Mouse (Mus musculus) lung, postnatal 0 days (tissue): ENCODE data around the gene Draxin. TPM values are rescaled to one million over a fixed set of nuclear protein-coding genes. Genes with fewer than 3 reads are reported as not detected.
"Not testable (repeated sequence)": the region's sequence is repeated elsewhere in the genome, so short reads cannot be mapped to it uniquely, and the experiment has no call there.

Experiments used
- ATAC-seq: fragments of 200-750 bp; cut with Nextera tagmentation; 2 replicates; pipeline ENCODE4 v1.8.0; 2017; ENCODE audit warnings: moderate library complexity
- DNase-seq: peaks from one replicate; pipeline ENCODE4 v3.0.0-alpha.2; 2016; ENCODE audit warnings: low spot score
- H3K27ac ChIP-seq: fragments of 300-500 bp; sonication (generic); 2 replicates; pipeline ENCODE4 v1.5.1; 2014; ENCODE audit warnings: antibody characterized with exemption, mild to moderate bottlenecking, low read length, mixed read lengths
- H3K27me3 ChIP-seq: fragments of 300-500 bp; sonication (generic); replicated peaks from 2 replicates; pipeline ENCODE4 v1.6.1; 2014; ENCODE audit warnings: low read length, mixed read lengths; ENCODE audit not compliant: insufficient read depth
- H3K36me3 ChIP-seq: fragments of 300-500 bp; sonication (generic); 2 replicates; pipeline ENCODE4 v1.6.1; 2014; ENCODE audit warnings: low read length, mixed read lengths; ENCODE audit not compliant: insufficient read depth
- H3K4me1 ChIP-seq: fragments of 300-500 bp; sonication (generic); 2 replicates; pipeline ENCODE4 v1.6.1; 2014; ENCODE audit warnings: antibody characterized with exemption, low read depth, low read length, mixed read lengths; ENCODE audit not compliant: insufficient read depth
- H3K4me2 ChIP-seq: fragments of 300-500 bp; sonication (generic); replicated peaks from 2 replicates; pipeline ENCODE4 v1.6.1; 2014; ENCODE audit warnings: low read depth, mild to moderate bottlenecking, low read length, moderate library complexity, mixed read lengths
- H3K4me3 ChIP-seq: fragments of 300-500 bp; sonication (generic); 2 replicates; pipeline ENCODE4 v1.5.1; 2014; ENCODE audit warnings: low read depth, low read length
- H3K9ac ChIP-seq: fragments of 300-500 bp; sonication (generic); replicated peaks from 2 replicates; pipeline ENCODE4 v1.6.1; 2014; ENCODE audit warnings: low read depth, mild to moderate bottlenecking
- H3K9me3 ChIP-seq: fragments of 300-500 bp; sonication (generic); 2 replicates; pipeline ENCODE4 v1.6.1; 2016; ENCODE audit warnings: low read length, mixed read lengths
- CTCF ChIP-seq: IDR thresholded peaks from 2 replicates; pipeline ENCODE4 v1.5.1; 2016; ENCODE audit warnings: antibody characterized with exemption, mild to moderate bottlenecking
- EP300 ChIP-seq: IDR thresholded peaks from 2 replicates; pipeline ENCODE4 v1.6.1; 2016; ENCODE audit warnings: antibody characterized with exemption, mild to moderate bottlenecking, control low read depth
- WGBS: fragments of 180-500 bp; shearing (Covaris S2); extraction: QIAGEN DNeasy Blood & Tissue Kit; methylation state at CpG from one replicate; pipeline ENCODE4 v1.1.7; 2014; 5-methylcytosine and 5-hydroxymethylcytosine counted together
- microRNA-seq: library from miRNA; unstranded; fragments of <30 nt; microRNA quantifications from one replicate; pipeline ENCODE4, GENCODE M21; 2016
- polyA plus RNA-seq: library from polyadenylated mRNA; unstranded; fragments of >200 nt; fragmentation: Nextera tagmentation; extraction: Ambion mirVana; gene quantifications from 2 replicates; pipeline ENCODE4 v1.2.1, GENCODE M21; 2015

Gene Draxin
- polyA plus RNA-seq, 1 experiment from 2014 or later = 0.06 TPM

DNA sequence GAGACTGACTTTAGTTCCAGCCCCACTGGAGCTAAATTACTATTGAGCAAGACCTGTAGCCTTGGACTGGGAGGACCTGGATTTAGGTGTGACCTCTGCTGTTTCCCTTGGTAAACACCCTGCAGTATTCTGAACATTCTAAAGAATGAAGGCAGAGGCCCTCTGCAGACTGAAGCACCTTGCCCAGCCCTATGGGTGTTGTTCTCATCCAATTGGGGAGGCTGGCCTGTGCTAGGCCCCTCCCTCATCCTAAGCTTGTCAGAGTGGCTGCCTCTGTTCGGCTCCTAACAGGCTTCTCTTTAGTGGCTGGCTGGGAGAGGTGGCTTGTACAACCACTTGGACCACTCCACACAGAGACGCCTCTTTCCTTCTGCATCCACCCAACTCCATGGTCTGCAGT is 77.5 kb downstream of the Draxin start:
- no peaks in the 10 kb centered on the region for H3K9me3 ChIP-seq
- ATAC-seq (peak; percentile 93), DNase-seq (peak; percentile 50)
- no peak overlapping the region for H3K4me3 ChIP-seq
- H3K27ac ChIP-seq = 0 out of 2 replicates have a peak overlapping the region, but pooled peaks have one; percentile 3
- no peak overlapping the region for H3K9ac ChIP-seq
- no peaks in the 10 kb centered on the region for H3K4me1 ChIP-seq
- TF ChIP-seq EP300 = no peak
- no peak for TF ChIP-seq CTCF
- H3K27me3 ChIP-seq = no peaks in the 10 kb centered on the region
- no peak overlapping the region for H3K4me2 ChIP-seq
- WGBS = 56% methylated on average over 2 of the region's 2 CpGs
- H3K36me3 ChIP-seq = peaks cover 43% of the 10 kb centered on the region

DNA sequence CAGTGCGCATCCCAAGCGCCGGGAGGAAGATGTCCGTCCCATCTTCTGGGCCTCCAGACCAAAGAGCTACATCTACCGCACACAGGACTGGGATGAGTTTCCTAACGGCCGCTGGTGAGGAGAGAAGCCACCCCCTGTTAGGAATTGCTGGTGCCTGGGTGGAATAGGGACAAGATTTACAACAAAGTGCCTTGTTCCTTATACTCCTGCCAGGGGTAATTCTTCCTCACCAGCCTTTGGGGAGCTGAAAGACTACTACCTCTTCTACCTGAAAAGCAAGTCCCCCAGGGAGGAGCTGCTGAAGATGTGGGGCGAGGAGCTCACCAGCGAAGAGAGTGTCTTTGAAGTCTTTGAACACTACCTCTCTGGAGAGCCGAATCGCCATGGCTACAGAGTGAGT is 78.6 kb downstream of the Draxin start:
- Histone ChIP-seq H3K9me3 (no peaks in the 10 kb centered on the region), H3K4me1 (no peaks in the 10 kb centered on the region), H3K4me3 (no peak overlapping the region), H3K4me2 (no peak overlapping the region), H3K27ac (no peak overlapping the region), H3K27me3 (no peaks in the 10 kb centered on the region), H3K36me3 (peaks cover 40% of the 10 kb centered on the region), H3K9ac (no peak overlapping the region)
- no peak for DNase-seq
- 90% methylated on average over 11 of the region's 11 CpGs for WGBS
- no peak for TF ChIP-seq CTCF
- TF ChIP-seq EP300 = no peak
- no peak for ATAC-seq

DNA sequence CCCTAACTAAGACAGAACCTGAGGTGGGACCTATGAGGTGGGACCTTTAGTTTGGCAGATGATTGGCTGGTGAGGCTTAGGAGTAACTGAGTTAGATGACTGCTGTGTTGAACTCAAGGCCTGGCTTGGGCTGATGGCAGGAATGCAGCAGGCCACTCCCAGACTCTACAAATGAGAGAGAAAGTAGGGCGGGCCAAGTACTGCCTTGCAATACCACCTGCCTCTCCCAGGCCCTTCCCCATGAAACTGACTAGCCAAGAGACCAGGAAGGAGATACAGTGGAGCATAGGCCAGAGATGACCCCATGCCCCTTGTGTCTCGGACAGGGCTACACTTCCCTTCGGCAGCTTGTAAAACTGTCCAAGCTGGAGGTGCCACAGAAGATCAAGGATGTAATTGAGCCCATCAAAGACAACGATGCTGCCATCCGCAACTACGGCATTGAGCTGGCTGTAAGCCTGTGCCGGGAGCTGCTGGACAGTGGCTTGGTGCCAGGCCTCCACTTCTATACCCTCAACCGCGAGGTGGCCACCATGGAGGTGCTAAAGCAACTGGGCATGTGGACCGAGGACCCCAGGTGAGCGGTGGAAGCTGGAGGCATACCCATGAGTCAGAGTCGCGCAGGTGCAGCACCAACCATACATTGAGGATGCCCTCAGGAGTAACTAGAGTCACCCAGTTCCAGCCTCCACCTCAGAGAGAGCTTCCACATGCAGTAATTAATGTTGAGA is 79.3 kb downstream of the Draxin start:
- Histone ChIP-seq H3K27me3 (no peaks in the 10 kb centered on the region), H3K4me3 (no peak overlapping the region), H3K9me3 (no peaks in the 10 kb centered on the region), H3K27ac (no peak overlapping the region), H3K9ac (no peak overlapping the region), H3K4me1 (no peaks in the 10 kb centered on the region), H3K36me3 (peaks cover 38% of the 10 kb centered on the region; the same call in 1 of the 2 replicates), H3K4me2 (no peak overlapping the region)
- DNase-seq = peak; percentile 19
- 90% methylated on average over 13 of the region's 13 CpGs for WGBS
- no peak for ATAC-seq
- TF ChIP-seq CTCF = no peak
- TF ChIP-seq EP300 = no peak

DNA sequence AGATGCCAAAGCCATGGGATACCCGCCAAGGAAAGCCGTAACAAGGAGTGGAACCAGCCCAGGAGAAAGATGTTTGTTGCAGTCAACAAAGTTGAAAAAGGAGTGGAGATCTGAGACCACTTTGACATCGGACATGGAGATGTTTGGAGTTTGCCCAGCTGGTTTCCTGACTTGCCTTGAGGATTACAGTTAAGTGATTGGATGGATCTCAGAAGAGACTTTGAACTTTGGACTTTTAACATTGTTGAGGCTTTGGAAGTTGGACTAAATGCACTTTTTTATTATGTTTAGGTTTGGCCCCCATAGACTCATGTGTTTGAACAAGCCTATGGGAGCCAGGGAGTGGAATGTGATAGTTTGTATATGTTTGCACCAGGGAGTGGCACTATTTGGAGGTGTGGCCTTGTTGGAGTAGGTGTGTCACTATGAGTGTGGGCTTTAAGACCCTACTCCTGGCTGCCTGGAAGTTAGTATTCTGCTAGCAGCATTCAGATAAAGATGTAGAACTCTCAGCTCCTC is 80.0 kb downstream of the Draxin start:
- peaks cover 36% of the 10 kb centered on the region; the same call in 1 of the 2 replicates for H3K36me3 ChIP-seq
- H3K4me2 ChIP-seq, H3K4me3 ChIP-seq, H3K27ac ChIP-seq, DNase-seq, H3K9ac ChIP-seq, H3K9me3 ChIP-seq, ATAC-seq, H3K4me1 ChIP-seq, H3K27me3 ChIP-seq: not testable (repeated sequence)
- WGBS = 82% methylated on average over 3 of the region's 3 CpGs

Small RNA genes within 50 kb of the gene (microRNA-seq; reads per million reads assigned to microRNA genes)
- not detected for gene Mir7022

Other genes starting within 250 kb of the Draxin start
- 19.7 and 22.5 TPM in 2 replicates for gene Mfn2, start 226.0 kb downstream of the Draxin start, polyA plus RNA-seq
- 40.8 and 43.2 TPM in 2 replicates for gene Plod1, start 193.9 kb downstream of the Draxin start, polyA plus RNA-seq
- gene 2510039O18Rik, start 189.8 kb downstream of the Draxin start, polyA plus RNA-seq = 16.4 and 16.5 TPM in 2 replicates
- gene Nppb, start 144.9 kb downstream of the Draxin start, polyA plus RNA-seq = not detected in 2 replicates
- 1.6 and 2.8 TPM in 2 replicates for gene Nppa, start 130.0 kb downstream of the Draxin start, polyA plus RNA-seq
- gene Clcn6, start 91.9 kb downstream of the Draxin start, polyA plus RNA-seq = 3.5 and 4.1 TPM in 2 replicates
- 14.0 and 14.2 TPM in 2 replicates for gene Mthfr, start 91.6 kb downstream of the Draxin start, polyA plus RNA-seq
- gene Agtrap, start 42.7 kb downstream of the Draxin start, polyA plus RNA-seq = 20.7 and 22.0 TPM in 2 replicates
- 35.2 and 35.7 TPM in 2 replicates for gene Mad2l2, start 314 bp downstream of the Draxin start, polyA plus RNA-seq
- 53.1 and 58.5 TPM in 2 replicates for gene Fbxo6, start 21.4 kb upstream of the Draxin start, polyA plus RNA-seq
- 7.1 and 8.4 TPM in 2 replicates for gene Fbxo44, start 29.8 kb upstream of the Draxin start, polyA plus RNA-seq
- 0.42 and 0.66 TPM in 2 replicates for gene Fbxo2, start 29.9 kb upstream of the Draxin start, polyA plus RNA-seq
- 0.02 and 0.12 TPM in 2 replicates for gene Disp3, start 157.3 kb upstream of the Draxin start, polyA plus RNA-seq